20 mouse cellular contexts compared by ENCODE assay signal in genomic region chr12:103109301-103109700, GRCm38 (mm10).
DNase-seq lines count a peak whose midpoint lies in the region; TF ChIP-seq lines count a peak whose summit lies in the region.
"Had no signal": no experiment of that assay in that cellular context is flagged by ENCODE, and none has a peak within 500 bp of the region (broad histone marks: within the 10 kb centered on the region; RNA-seq: fewer than 3 reads in every experiment).

No protein-coding gene starts in this region.

- H3K27ac ChIP-seq in cerebellum, adult 2 months (ENCODE audit: insufficient read depth, low read length), result no peak overlapping the region
- H3K27ac ChIP-seq: forebrain, embryonic 10.5 days; forebrain, embryonic 13.5 days; gastrocnemius, adult 2 months; hindbrain, embryonic 10.5 days; hindbrain, embryonic 13.5 days; intestine, embryonic 15.5 days had no signal

- TF ChIP-seq POLR2A in cerebellum, adult 2 months (IDR thresholded peaks at IDR 0.05; ENCODE audit: borderline replicate concordance, insufficient read depth, low read length), result no peak

- intact Hi-C loops in heart, postnatal 10 days (cut with DNase I), result no loop called here

- H3K4me1 ChIP-seq in cerebellum, adult 2 months (ENCODE audit: control insufficient read depth, insufficient read depth, low read length), result no peaks in the 10 kb centered on the region
- H3K4me1 ChIP-seq: forebrain, embryonic 10.5 days; forebrain, embryonic 13.5 days; hindbrain, embryonic 10.5 days; hindbrain, embryonic 13.5 days; intestine, embryonic 15.5 days had no signal

- no peak overlapping the region for H3K4me3 ChIP-seq in cerebellum, adult 2 months (replicated peaks; ENCODE audit: insufficient read depth, low read depth, low read length)
- H3K4me3 ChIP-seq: forebrain, embryonic 10.5 days; forebrain, embryonic 13.5 days; gastrocnemius, adult 2 months; hindbrain, embryonic 10.5 days; hindbrain, embryonic 13.5 days; intestine, embryonic 15.5 days had no signal

- WGBS in cerebellum, adult 2 months, result 89% methylated on average over 7 of the region's 7 CpGs

- no peak for TF ChIP-seq CTCF in cerebellum, adult 2 months (IDR thresholded peaks at IDR 0.05; ENCODE audit: borderline replicate concordance, insufficient read depth, low read depth, low read length)

- peak; percentile 66 to 81 for DNase-seq in adrenal gland, adult (ENCODE audit: inconsistent age in 2 of 2, low spot score in 1 of 2)
- DNase-seq in adrenal gland, postnatal 4 days (ENCODE audit: low spot score in 2 of 2), result no peak
- DNase-seq in heart, postnatal 10 days, result peak; percentile 2 to 5
- DNase-seq in heart, adult 9 months (ENCODE audit: low spot score in 2 of 2), result no peak
- DNase-seq in adrenal gland, adult 8-10 months, result peak; percentile 27
- DNase-seq in adrenal gland, postnatal 25 days, result peak; percentile 23
- no peak for DNase-seq in cerebellum, adult 2 months
- DNase-seq in kidney, adult 8-10 months, result no peak
- DNase-seq: cerebellum, adult 11-12 months; cerebellum, adult 9-10 months; cerebellum, postnatal 14 days; gastrocnemius, adult 2 months; gastrocnemius, postnatal 14 days; heart, postnatal 36 days; kidney, adult 11 months had no signal

- no peaks in the 10 kb centered on the region for H3K27me3 ChIP-seq in cerebellum, adult 2 months (ENCODE audit: control insufficient read depth, insufficient read depth, low read length)
- H3K27me3 ChIP-seq: forebrain, embryonic 13.5 days; hindbrain, embryonic 13.5 days; intestine, embryonic 15.5 days had no signal

Comparison
In these comparisons a context has a peak if more than half of its experiments do, and no peak if none do; other contexts are left out.
1. DNase-seq: peak in adrenal gland, adult (2 of 2), heart, postnatal 10 days (2 of 2), adrenal gland, adult 8-10 months (single experiment) and adrenal gland, postnatal 25 days (single experiment); none in adrenal gland, postnatal 4 days (0 of 2), heart, adult 9 months (0 of 2), cerebellum, adult 2 months (0 of 2) and kidney, adult 8-10 months (0 of 2).